Mouse (Mus musculus): ENCODE measurements around the gene Ifi213. TPM values are rescaled to one million over a fixed set of nuclear protein-coding genes. Genes with fewer than 3 reads are reported as not detected.
"Not testable (repeated sequence)": the region's sequence is repeated elsewhere in the genome, so short reads cannot be mapped to it uniquely, and the experiment has no call there.

Gene Ifi213
- total RNA-seq (2021), result not detected
- long read RNA-seq, experiment 1, result 0 reads
- long read RNA-seq, experiment 2, result 0 reads

DNA sequence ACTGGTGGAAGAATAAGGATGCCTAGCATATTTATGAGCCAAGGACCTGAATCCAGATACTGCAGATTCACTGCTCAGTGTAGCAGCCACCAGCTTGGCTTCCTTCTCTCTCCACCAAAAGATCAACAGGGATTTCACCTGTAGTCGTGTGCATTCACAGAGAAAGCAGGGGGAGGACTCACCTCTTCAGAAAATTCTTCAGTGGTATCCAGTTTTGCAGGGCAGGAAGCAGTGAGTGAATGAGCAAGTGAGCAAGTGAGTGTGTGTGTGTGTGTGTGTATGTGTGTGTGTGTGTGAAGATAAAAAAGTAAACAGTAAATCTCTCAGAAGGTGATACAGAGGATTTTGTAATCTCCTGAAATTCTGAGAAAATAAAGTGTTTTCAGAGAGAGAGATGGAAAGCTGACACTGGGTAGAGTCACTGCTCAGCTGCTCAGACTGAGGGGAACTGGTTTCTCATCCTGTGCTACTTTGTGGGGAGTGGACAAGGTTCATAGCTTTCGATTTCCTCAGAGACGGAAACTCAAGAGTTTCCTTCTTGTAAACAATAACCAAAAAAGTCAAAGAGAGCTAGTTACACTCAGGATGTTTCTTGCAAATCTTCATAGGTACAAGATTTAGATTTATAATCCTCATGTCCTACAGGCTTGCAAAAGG, at the start of gene Ifi213:
Ifi213 (minus strand) TSS at position 437 of the 657 bp plus-strand sequence.
- DNase-seq (ENCODE audit: low spot score in 2 of 2), result not testable (repeated sequence)

DNA sequence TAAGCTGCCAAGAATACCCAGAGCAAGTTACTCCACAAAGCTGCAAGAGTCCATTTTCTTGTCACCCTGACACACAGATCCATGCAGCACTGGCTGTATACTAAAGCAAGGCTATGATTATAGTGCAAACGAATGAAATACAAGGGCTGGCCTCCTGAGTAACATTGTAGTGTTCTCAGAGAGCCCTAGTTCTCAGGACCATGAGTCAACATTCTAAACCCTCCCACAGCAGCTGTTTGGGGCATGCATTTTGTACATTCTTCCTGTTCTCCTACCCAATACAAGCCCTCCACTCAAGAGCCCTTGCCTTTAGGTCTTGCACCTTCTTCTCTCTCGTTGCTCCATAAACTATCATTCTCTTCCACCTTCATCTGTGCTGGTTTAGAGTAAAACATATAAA, 46.3 kb upstream of the Ifi213 start:
- DNase-seq (ENCODE audit: low spot score in 2 of 2), result no peak

DNA sequence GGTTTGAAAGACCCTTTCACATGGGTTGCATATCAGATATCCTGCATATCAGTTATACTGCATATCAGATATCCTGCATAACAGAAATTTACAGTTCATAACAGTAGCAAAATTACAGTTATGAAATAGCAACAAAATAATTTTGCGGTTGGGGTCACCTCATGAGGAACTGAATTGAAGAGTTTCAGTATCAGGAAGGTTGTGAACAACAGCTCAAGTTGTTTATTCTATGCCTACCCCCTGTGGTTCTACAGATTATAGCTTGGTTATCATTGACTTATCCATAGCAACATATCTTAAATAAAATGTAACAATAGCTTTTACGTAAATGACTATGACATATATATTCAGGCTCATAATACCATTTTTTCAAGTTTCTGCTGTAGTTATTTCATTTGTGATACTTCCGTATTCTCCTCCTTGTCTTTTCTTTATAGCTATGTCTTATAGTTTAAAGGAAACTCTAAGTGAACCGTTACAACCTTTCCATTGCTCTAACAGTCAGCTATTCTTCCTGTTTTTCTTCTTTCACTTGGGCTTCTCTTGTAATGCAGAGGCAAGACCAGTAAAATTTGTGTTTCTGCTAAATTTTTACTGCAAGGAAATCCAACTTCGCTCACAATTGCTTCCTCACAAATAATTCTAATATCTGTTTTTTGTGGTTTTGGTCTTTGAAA, 35.0 kb upstream of the Ifi213 start:
- no peak for DNase-seq (ENCODE audit: low spot score in 2 of 2)

DNA sequence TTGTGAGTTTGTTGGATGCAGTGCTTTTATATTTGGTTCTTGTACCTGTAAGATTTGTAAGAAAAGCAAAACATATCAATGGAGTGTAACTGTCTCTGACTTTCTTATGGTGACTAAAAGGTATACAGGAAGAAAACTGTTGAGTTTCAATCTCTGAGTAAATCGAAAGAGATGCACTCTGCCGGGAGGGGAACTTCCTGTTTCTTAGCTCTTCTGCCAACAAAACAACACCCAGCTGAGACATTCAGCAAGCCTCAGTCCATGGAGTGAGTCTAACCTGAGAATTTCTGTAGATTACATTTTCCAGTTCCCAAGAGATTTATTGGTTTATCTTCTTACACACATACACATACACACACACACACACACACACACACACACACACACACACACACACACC, 31.5 kb upstream of the Ifi213 start, which contains the start of gene Ifi209:
Ifi209 (plus strand) TSS at position 296 of the 400 bp plus-strand sequence.
- DNase-seq (ENCODE audit: low spot score in 2 of 2), result not testable (repeated sequence)

DNA sequence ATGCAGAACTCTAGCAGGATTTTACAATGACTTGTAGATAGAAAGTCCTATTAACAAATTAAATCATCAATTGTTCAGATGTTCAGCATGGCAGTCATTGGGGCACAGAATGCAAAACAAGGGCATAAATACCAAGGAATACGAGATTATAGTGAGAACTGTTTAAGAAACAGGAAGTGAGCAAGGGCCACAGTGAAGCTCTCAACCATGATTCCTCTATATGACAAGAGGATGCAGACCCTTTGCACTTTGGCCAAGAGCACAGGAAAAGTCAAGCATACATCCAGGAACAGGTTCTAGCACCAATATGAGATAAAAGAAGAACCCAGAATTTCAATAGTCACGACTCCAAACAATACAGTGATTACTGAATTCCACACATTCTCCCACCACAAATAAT, 27.6 kb upstream of the Ifi213 start:
- DNase-seq (ENCODE audit: low spot score in 2 of 2), result no peak

DNA sequence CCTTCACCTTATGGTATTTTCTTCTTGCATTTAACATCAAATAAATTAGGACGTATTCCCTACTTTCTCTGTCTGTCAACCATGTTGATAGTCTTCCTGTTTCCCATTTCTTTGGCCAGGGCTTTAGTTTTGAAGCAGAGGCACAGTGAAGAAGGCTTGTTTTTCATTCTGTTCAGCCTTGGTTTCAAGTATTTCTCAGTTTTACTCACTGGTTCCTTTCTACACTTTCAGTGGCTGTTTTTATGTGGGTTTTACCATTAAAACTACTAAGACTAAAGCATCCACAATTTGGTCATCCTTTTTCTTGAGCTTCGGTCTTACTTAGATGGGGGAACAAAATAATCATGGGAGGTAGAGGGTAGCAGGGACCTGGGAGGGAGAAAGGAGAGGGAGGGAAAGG, 25.0 kb upstream of the Ifi213 start:
- DNase-seq (ENCODE audit: low spot score in 2 of 2), result no peak

DNA sequence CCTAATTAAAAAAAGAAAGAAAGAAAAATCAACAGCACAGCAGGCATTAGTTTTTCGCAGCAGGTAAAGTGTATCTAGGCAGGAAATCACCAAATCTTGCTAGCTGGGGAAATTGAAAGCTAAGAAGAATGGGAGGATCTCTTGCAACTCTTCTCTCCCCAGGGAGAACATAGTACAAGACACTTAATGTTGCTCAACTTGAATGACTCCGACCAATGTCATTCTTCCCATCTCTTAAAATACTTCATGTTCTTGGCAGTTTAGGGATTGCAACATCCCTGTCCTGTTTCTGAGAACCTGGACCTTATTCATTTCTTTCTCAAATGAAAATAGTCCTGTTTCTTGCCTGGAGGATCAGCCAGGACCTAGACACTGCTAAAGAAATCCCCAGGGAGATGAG, 23.1 kb upstream of the Ifi213 start:
- not testable (repeated sequence) for DNase-seq (ENCODE audit: low spot score in 2 of 2)

DNA sequence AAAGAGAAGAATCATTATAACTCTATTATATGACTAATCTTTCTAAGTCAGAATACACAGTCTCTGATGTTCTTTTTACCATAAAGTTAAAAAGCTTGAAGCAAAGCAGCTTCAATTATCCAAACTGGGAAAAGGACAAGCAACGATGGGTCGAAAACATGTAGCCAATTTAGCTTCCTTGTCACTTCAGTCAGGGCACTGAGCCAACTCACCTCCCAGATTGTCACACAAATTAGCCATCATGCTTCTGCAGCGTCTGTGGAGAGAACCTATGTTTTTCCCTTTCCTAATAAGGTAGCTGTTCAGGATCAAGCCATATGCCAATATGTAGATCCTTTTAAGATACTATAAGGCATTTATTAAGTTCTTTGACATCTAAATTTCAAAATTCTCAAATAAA, 11.2 kb upstream of the Ifi213 start:
- DNase-seq (ENCODE audit: low spot score in 2 of 2), result not testable (repeated sequence)

DNA sequence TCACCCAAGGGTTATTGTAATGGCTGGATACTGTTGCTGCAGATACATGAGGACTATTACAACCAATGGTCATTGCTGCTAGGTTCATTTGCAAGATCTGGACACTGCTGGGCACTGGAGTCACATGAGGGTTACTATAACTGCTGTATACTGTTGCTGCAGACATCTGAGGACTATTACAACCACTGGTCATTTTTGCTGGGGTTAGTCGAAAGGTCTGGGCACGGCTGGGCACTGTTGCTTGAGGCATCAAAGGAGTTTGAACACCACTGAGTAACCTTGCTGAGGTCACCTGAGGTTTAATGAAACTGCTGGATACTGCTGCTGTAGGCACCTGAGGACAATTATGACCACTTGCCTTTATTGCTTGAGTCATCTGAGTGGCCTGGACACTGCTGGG, 9.4 kb downstream of the Ifi213 start:
- not testable (repeated sequence) for DNase-seq (ENCODE audit: low spot score in 2 of 2)

DNA sequence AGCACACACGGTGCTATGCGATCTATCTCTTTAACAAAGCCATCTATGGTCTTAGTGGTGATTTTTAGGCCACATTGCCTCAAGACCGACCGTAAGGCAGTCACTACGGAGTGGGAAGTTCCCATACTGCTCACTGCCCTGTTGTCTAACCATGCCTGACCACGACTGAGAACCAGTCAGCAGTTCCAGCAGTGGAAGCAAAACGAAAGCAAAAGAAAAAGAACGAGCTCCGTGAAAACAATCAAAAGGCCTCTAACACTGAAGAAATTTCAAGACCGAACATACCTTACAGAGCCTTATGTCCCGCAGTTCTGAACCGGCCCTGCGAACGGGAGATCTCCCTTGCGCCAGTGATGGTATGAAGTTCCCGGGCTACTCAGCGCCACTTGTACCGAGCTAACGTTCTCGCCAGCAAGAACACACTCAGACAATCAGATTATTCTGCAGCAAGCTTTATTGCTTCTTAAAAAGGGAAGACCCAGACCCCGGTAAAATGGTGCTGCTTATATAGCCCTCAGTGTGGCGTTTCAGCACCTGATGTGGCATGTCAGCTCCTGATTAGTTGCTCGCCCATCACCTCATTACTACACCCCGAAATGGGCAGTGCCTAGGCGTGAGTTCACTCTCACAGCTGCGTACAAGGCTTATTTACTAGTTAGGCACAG, 19.0 kb downstream of the Ifi213 start:
- DNase-seq (ENCODE audit: low spot score in 2 of 2), result no peak

DNA sequence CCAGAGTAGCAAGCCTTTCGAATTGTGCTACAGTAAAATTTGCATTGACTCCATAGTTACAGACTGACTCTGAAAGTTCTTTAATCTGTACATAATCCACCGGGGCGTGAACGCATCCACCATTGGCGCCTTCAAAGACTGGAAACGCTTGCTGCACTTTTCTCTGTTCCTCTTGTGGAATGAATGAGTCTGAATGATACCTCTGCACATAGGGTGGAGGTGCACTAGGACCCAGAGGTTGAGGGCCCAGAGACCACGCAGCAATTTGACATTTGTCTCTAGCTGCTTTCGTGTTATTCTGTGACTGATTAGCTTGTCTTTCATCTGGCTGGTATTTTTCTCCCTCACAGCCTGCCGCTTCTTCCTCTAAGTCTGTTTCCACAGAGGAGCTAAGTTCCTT, 20.0 kb downstream of the Ifi213 start:
- no peak for DNase-seq (ENCODE audit: low spot score in 2 of 2)

DNA sequence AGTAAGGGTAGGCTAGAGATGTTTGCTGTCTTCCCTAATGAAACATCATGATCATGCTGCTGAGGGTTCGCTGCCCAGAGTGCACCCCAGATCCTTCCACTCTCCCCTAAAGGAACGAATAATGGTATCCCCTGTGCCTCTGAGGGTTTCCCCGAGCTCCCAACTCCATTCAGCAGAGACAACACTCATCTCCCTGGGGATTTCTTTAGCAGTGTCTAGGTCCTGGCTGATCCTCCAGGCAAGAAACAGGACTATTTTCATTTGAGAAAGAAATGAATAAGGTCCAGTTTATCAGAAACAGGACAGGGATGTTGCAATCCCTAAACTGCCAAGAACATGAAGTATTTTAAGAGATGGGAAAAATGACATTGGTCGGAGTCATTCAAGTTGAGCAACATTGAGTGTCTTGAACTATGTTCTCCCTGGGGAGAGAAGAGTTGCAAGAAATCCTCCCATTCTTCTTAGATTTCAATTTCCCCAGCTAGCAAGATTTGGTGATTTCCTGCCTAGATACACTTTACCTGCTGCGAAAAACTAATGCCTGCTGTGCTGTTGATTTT, 48.5 kb downstream of the Ifi213 start:
- not testable (repeated sequence) for DNase-seq (ENCODE audit: low spot score in 2 of 2)

DNA sequence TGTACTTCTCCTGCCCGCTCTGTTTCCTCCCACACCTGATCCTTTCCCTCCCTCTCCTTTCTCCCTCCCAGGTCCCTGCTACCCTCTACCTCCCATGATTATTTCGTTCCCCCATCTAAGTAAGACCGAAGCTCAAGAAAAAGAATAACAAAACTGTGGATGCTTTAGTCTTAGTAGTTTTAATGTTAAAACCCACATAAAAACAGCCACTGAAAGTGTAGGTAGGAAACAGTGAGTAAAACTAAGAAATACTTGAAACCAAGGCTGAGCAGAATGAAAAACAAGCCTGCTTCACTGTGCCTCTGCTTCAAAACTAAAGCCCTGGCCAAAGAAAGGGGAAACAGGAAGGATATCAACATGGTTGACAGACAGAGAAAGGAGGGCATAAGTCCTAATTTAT, 50.3 kb downstream of the Ifi213 start:
- not testable (repeated sequence) for DNase-seq (ENCODE audit: low spot score in 2 of 2)

DNA sequence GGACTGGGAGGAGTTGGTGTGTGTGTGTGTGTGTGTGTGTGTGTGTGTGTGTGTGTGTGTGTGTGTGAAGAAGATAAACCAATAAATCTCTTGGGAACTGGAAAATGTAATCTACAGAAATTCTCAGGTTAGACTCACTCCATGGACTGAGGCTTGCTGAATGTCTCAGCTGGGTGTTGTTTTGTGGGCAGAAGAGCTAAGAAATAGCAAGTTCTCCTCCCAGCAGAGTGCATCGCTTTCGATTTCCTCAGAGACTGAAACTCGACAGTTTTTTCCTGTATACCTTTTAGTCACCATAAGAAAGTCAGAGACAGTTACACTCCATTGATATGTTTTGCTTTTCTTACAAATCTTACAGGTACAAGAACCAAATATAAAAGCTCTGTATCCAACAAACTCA, 63.3 kb downstream of the Ifi213 start, which contains the start of gene Ifi214:
Ifi214 (minus strand) TSS at position 167 of the 400 bp plus-strand sequence.
- DNase-seq (ENCODE audit: low spot score in 2 of 2), result not testable (repeated sequence)

DNA sequence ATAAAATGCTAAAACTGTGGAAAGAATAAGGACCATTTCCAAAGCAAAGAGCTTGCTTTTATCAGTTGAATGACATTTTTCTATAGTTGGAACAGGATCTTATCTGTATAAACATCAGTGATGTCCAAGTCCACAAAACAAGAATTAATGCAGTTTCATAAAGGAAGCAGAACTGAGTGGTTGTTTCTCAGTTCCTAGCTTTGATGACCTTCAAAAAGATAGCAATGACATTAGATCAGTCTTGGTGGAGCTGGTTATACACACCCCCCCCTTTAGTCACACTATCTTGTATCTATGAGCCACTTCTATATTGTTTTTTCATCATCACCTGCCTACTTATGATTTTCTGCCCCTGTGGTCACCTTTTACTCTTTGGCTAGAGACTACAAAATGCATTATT, 77.6 kb downstream of the Ifi213 start:
- DNase-seq (ENCODE audit: low spot score in 2 of 2), result no peak

Small RNA genes lying within 50 kb of the gene (microRNA-seq; reads per million reads assigned to microRNA genes)
- gene Gm44339 (0 reads per million in 2 experiments), gene Gm44481 (0 reads per million in 2 experiments)

Other genes starting within 250 kb of the Ifi213 start
- 1 to 10 TPM; 1.4 to 3.0 TPM for gene Aim2, start 248.4 kb downstream of the Ifi213 start, total RNA-seq (2021)
- gene Cadm3, start 231.6 kb downstream of the Ifi213 start, total RNA-seq (2021), result 100 to 1,000 TPM; 403 to 436 TPM
- gene Ifi206, start 108.2 kb downstream of the Ifi213 start, total RNA-seq (2021), result not detected
- not detected for gene Ifi214, start 63.3 kb downstream of the Ifi213 start, total RNA-seq (2021)
- not detected for gene Ifi209, start 31.6 kb upstream of the Ifi213 start, total RNA-seq (2021)
- not detected for gene Ifi208, start 74.4 kb upstream of the Ifi213 start, total RNA-seq (2021)
- gene Ifi207, start 142.5 kb upstream of the Ifi213 start, total RNA-seq (2021), result under 1 TPM; 0.19 to 0.21 TPM
- under 1 TPM in 1 of 2 experiments, not detected in 1; 0.14 TPM for gene Ifi204, start 167.7 kb upstream of the Ifi213 start, total RNA-seq (2021)